Mouse (Mus musculus): ENCODE data around the gene Sult5a1. TPM values are rescaled to one million over a fixed set of nuclear protein-coding genes. Genes with fewer than 3 reads are reported as not detected.
A peak's percentile ranks its signal among the peaks of the same experiment; 100 is the strongest.

Gene Sult5a1
- polyA plus RNA-seq, 1 experiment from 2014 or later = 1.7 TPM

DNA sequence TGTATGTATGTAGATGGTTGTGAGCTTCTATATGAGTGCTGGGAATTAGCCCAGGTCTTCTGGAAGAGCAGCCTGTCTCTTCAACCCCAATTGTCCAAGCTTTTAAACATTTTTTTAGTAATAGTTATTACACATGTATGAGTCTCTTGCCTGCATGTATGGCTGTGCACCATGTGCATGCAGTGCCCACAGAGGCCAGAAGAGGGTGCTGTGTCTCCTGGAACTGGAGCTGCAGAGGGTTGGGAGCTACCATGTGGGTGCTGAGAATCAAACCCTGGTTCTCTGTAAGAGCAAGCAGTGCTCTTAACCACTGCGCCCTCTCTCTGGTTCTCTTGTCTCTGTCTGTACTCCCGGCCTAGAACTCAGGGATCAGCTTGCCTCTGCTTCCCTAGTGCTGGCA, 25.2 kb downstream of the Sult5a1 start:
- no peak for ATAC-seq (ENCODE audit: low FRiP score)
- Histone ChIP-seq H3K4me3 (replicated peaks) (no peak overlapping the region), H3K27ac (no peak overlapping the region), H3K9me3 (0 out of 2 replicates have a peak, but pooled peaks cover 3% of the 10 kb centered on the region), H3K9ac (no peak overlapping the region), H3K4me1 (peaks cover 30% of the 10 kb centered on the region), H3K27me3 (peaks cover 2% of the 10 kb centered on the region; the same call in 1 of the 2 replicates), H3K4me2 (no peak overlapping the region), H3K36me3 (replicated peaks) (no peaks in the 10 kb centered on the region)
- 96% methylated on average over 2 of the region's 2 CpGs for WGBS

DNA sequence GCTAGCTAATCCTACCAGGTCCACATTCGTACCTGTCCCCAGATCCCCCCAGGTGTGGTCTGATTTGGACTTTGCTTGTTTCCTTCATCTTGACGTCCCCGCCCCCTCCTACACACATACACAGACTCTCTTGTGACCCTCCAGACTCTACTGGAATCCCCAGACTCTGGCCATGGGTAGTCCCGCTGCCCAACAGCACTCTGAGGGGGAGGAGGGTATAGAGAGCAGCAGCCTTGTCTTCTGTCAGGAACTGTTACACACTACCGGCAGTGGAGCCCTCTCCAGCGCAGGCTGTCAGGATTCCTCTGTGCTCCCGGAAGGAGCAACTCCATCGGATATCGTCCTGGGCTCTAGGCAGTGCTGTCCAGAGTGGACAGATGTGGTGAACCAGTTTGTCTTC, 27.1 kb downstream of the Sult5a1 start:
- Histone ChIP-seq H3K27ac (no peak overlapping the region), H3K9ac (no peak overlapping the region), H3K4me2 (no peak overlapping the region), H3K36me3 (replicated peaks) (no peaks in the 10 kb centered on the region), H3K9me3 (0 out of 2 replicates have a peak, but pooled peaks cover 3% of the 10 kb centered on the region), H3K4me3 (replicated peaks) (no peak overlapping the region), H3K4me1 (peaks cover 23% of the 10 kb centered on the region), H3K27me3 (peaks cover 19% of the 10 kb centered on the region; the same call in 1 of the 2 replicates)
- WGBS = 77% methylated on average over 9 of the region's 9 CpGs
- no peak for ATAC-seq (ENCODE audit: low FRiP score)

DNA sequence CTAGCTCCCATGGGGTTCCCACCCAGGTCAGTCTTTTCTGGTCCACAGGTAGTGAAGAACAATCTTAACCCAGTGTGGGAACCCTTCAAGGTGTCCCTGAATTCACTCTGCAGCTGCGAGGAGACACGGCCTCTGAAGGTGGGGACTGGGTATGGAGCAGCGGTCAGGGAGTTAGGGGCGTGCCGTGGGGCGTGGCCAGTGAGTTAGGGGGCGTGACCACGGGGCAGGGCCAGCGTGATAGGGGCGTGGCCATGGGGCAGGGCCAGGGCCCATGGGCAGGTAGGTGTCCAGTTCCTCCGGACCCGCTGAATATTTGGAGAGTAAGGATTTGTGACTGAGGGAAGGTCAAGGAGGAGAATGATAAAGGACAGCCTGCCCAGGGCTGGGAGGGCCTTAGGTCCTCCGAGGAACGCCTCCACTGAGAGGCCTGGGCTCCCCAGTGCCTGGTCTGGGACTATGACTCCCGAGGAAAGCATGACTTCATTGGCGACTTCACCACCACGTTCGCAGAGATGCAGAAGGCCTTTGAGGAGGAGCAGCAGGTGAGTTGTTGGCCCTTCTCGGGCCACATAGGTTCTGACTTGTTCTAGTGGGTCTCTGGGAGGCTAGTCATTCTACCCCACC, 31.8 kb downstream of the Sult5a1 start:
- peaks cover 36% of the 10 kb centered on the region for H3K27me3 ChIP-seq
- H3K4me1 ChIP-seq = peaks cover 4% of the 10 kb centered on the region; the same call in 1 of the 2 replicates
- 0 out of 2 replicates have a peak, but pooled peaks have one; percentile 39 for ATAC-seq (ENCODE audit: low FRiP score)
- whole genome bisulfite sequencing = 6% methylated on average over 19 of the region's 19 CpGs
- H3K9ac ChIP-seq = no peak overlapping the region
- H3K4me2 ChIP-seq = peak overlapping the region; percentile 6; the same call in 1 of the 2 replicates
- no peaks in the 10 kb centered on the region for H3K9me3 ChIP-seq
- no peaks in the 10 kb centered on the region for H3K36me3 ChIP-seq (replicated peaks)
- H3K4me3 ChIP-seq (replicated peaks) = no peak overlapping the region
- H3K27ac ChIP-seq = no peak overlapping the region

- H3K4me3 ChIP-seq (replicated peaks) = no peak overlapping the region
- no peak for ATAC-seq (ENCODE audit: low FRiP score)
- no peak overlapping the region for H3K9ac ChIP-seq
- H3K4me2 ChIP-seq = no peak overlapping the region
- no peaks in the 10 kb centered on the region for H3K36me3 ChIP-seq (replicated peaks)
- H3K27me3 ChIP-seq = peaks cover 60% of the 10 kb centered on the region
- no peaks in the 10 kb centered on the region for H3K9me3 ChIP-seq
- peaks cover 8% of the 10 kb centered on the region for H3K4me1 ChIP-seq
- 79% methylated on average over 5 of the region's 5 CpGs for WGBS
- no peak overlapping the region for H3K27ac ChIP-seq
Observed at GRCm38 (mm10) chr8:123122670-123123069, 35.4 kb downstream of the Sult5a1 start.

DNA sequence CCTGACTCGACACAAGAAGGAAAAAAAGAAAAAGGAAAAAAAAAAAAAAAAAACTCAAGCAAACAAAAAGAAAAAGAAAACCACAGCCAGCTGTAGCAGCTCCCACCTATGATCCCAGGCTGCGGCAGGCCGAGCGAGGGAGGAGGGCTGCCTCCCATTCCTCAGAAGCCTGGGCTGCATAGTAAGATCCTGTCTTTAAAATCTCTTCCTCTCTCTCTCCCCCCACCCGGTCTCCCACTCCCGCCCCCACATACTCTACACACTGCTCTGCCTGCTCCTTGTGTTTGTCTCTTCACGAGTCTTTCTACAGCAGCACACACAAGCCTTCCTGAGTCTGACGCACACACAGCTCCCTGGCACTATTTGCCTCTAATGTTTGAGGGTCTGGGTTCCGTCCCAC, 36.1 kb downstream of the Sult5a1 start:
- Histone ChIP-seq H3K4me3 (replicated peaks) (no peak overlapping the region), H3K4me2 (no peak overlapping the region), H3K27ac (no peak overlapping the region), H3K9me3 (no peaks in the 10 kb centered on the region), H3K27me3 (peaks cover 60% of the 10 kb centered on the region), H3K9ac (no peak overlapping the region), H3K36me3 (replicated peaks) (no peaks in the 10 kb centered on the region), H3K4me1 (peaks cover 14% of the 10 kb centered on the region)
- WGBS = 73% methylated on average over 9 of the region's 9 CpGs
- ATAC-seq (ENCODE audit: low FRiP score) = no peak

DNA sequence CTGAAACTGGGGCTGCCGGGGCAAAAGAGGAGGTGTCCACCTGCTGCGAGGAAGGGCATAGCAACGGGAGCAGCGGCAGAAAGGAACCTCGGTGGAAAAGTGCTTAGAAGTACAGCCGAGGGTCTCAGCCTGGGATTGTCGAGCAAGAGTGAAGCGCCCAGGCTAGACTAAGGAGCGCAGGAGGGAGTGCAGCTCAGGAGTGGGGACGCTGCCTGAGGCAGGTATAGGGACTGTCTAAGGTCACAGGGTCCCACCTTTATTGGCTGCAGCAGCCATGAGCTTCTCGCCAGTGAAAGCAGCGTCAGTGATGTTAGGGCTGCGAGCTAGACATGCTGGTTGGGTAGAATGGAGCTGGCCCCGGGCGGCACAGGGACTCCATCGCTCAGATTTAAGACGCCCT, 40.4 kb downstream of the Sult5a1 start:
- H3K27ac ChIP-seq = no peak overlapping the region
- 3% methylated on average over 17 of the region's 17 CpGs for WGBS
- peak overlapping the region; percentile 48 for H3K4me3 ChIP-seq (replicated peaks)
- H3K9me3 ChIP-seq = no peaks in the 10 kb centered on the region
- no peak for ATAC-seq (ENCODE audit: low FRiP score)
- peaks cover 12% of the 10 kb centered on the region for H3K4me1 ChIP-seq
- no peaks in the 10 kb centered on the region for H3K36me3 ChIP-seq (replicated peaks)
- H3K4me2 ChIP-seq = peak overlapping the region; percentile 87
- H3K9ac ChIP-seq = no peak overlapping the region; the same call in 1 of the 2 replicates
- H3K27me3 ChIP-seq = peaks cover 55% of the 10 kb centered on the region

DNA sequence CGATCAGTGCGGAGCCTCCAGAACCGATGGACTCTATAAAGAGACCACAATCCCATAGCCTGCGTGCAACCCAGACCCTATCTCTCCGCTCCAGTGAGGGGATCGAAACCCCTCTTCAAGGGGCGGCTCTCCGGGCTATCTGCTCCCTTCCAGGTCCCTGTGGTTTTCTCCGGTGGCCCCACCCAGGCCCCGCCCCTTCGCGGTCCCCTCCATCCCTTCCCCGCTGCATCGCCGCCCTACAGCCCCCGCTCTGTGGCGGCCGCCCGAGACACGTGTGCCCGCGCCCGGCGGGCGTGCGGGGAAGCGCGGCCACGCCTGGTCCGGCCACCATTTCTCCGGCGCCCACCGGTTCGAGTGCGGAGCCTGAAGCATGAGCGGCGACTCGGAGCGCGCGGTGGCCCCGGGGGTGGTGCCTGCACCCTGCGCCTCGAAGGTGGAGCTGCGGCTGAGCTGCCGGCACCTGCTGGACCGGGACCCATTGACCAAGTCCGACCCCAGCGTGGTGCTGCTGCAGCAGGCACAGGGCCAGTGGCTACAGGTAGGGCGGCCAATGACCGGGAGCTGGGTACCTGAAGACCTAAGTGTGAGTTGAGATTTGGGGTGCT, 40.9 kb downstream of the Sult5a1 start, which contains the start of gene Cpne7:
Gene Cpne7, plus strand, starts transcription at position 248 of the 605 bp plus-strand sequence.
- Histone ChIP-seq H3K36me3 (replicated peaks) (no peaks in the 10 kb centered on the region), H3K27me3 (peaks cover 55% of the 10 kb centered on the region), H3K4me1 (peaks cover 12% of the 10 kb centered on the region), H3K9me3 (no peaks in the 10 kb centered on the region), H3K4me2 (peak within 1 kb of the TSS; percentile 87), H3K4me3 (replicated peaks) (peak within 1 kb of the TSS; percentile 48), H3K27ac (no peak within 1 kb of the TSS), H3K9ac (peak within 1 kb of the TSS; percentile 61)
- under 1% methylated on average over 50 of the region's 51 CpGs for WGBS
- ATAC-seq (ENCODE audit: low FRiP score) = peak; percentile 33; the same call in 1 of the 2 replicates

- 76% methylated on average over 3 of the region's 3 CpGs for WGBS
- no peak for ATAC-seq (ENCODE audit: low FRiP score)
- H3K27me3 ChIP-seq = peaks cover 48% of the 10 kb centered on the region
Observed at GRCm38 (mm10) chr8:123114644-123115043, 43.5 kb downstream of the Sult5a1 start.

DNA sequence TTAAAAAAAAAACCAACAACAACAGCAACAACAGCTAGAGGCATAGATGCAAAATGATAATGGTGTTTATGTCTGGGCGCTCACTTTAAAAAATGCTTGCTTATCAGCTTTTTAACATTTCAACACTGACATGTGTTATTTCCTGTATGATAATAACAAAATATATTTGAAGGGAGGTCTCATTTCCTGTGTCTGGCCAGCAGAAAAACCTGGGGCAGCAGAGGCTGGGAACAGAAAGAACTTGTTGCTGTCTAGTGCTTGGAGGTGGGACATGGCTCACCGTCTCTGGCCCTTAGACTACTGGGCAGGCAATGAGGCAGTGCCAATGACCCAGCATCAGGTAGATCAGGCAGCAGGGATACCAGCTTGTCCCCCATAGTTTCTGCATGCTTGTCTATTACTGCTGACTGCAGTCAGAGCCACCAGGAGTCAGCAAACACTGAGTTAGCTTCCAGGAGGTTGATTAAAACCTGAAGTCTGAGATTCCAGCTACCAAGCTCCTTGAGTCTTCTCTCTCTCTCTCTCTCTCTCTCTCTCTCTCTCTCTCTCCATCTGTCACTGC, 44.1 kb downstream of the Sult5a1 start:
- no peak for ATAC-seq (ENCODE audit: low FRiP score)
- no peak overlapping the region for H3K4me2 ChIP-seq
- no peaks in the 10 kb centered on the region for H3K9me3 ChIP-seq
- H3K9ac ChIP-seq = no peak overlapping the region
- 73% methylated on average over 2 of the region's 2 CpGs for WGBS
- peaks cover 42% of the 10 kb centered on the region for H3K27me3 ChIP-seq
- no peak overlapping the region for H3K4me3 ChIP-seq (replicated peaks)
- H3K36me3 ChIP-seq (replicated peaks) = no peaks in the 10 kb centered on the region
- no peak overlapping the region for H3K27ac ChIP-seq
- peaks cover 12% of the 10 kb centered on the region for H3K4me1 ChIP-seq

More at GRCm38 (mm10) chr8:123114644-123115043, 43.5 kb downstream of the Sult5a1 start:
- no peak overlapping the region for H3K9ac ChIP-seq
- H3K4me2 ChIP-seq = no peak overlapping the region
- H3K27ac ChIP-seq = no peak overlapping the region
- no peak overlapping the region for H3K4me3 ChIP-seq (replicated peaks)
- no peaks in the 10 kb centered on the region for H3K36me3 ChIP-seq (replicated peaks)
- H3K4me1 ChIP-seq = peaks cover 12% of the 10 kb centered on the region
- H3K9me3 ChIP-seq = no peaks in the 10 kb centered on the region

GRCm38 (mm10) chr8:123112892-123113291, 45.2 kb downstream of the Sult5a1 start:
- no peak overlapping the region for H3K4me3 ChIP-seq (replicated peaks)
- no peak overlapping the region for H3K9ac ChIP-seq
- H3K4me2 ChIP-seq = no peak overlapping the region
- peaks cover 10% of the 10 kb centered on the region for H3K4me1 ChIP-seq
- no peak for ATAC-seq (ENCODE audit: low FRiP score)
- no peak overlapping the region for H3K27ac ChIP-seq
- no peaks in the 10 kb centered on the region for H3K9me3 ChIP-seq
- H3K27me3 ChIP-seq = peaks cover 31% of the 10 kb centered on the region
- H3K36me3 ChIP-seq (replicated peaks) = no peaks in the 10 kb centered on the region
- 84% methylated on average over 9 of the region's 9 CpGs for WGBS

DNA sequence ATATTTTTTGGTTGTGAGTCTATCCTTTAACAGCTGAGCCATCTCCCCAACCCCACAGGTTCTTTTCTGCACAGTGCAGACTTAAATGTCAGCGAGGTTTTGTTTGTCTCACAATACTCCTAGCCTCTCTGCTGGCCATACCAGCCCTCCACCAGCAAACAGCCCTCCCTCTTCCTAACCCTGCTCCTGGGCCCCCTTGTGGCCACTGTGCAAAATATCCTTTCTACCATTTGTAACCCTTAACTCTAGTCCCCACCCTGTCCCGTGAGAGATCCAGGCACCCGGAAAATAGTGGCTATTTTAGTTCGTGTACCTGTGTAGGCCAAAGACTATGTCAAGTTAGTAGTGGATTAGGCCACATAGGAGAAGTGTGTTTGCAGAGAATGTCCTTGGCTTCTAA, 47.5 kb downstream of the Sult5a1 start:
- H3K4me1 ChIP-seq = no peaks in the 10 kb centered on the region
- H3K27ac ChIP-seq = no peak overlapping the region
- ATAC-seq (ENCODE audit: low FRiP score) = 0 out of 2 replicates have a peak, but pooled peaks have one; percentile 30
- peaks cover 8% of the 10 kb centered on the region for H3K27me3 ChIP-seq
- H3K36me3 ChIP-seq (replicated peaks) = peaks cover 2% of the 10 kb centered on the region
- H3K9ac ChIP-seq = no peak overlapping the region
- H3K9me3 ChIP-seq = no peaks in the 10 kb centered on the region
- H3K4me3 ChIP-seq (replicated peaks) = no peak overlapping the region
- no peak overlapping the region for H3K4me2 ChIP-seq
- 17% methylated on average over 4 of the region's 4 CpGs for WGBS

GRCm38 (mm10) chr8:123108953-123109352, 49.2 kb downstream of the Sult5a1 start:
- ATAC-seq (ENCODE audit: low FRiP score) = no peak
- 90% methylated on average over 5 of the region's 5 CpGs for WGBS
- no peaks in the 10 kb centered on the region for H3K27me3 ChIP-seq

More at GRCm38 (mm10) chr8:123108953-123109352, 49.2 kb downstream of the Sult5a1 start:
- Histone ChIP-seq H3K36me3 (replicated peaks) (peaks cover 19% of the 10 kb centered on the region), H3K4me2 (no peak overlapping the region), H3K4me3 (replicated peaks) (no peak overlapping the region), H3K9me3 (no peaks in the 10 kb centered on the region), H3K27ac (no peak overlapping the region), H3K9ac (no peak overlapping the region), H3K4me1 (peaks cover 4% of the 10 kb centered on the region)

Data from forebrain, embryonic 12.5 days (tissue).